Mouse (Mus musculus) kidney, postnatal 0 days (tissue): ENCODE results near the gene Vmn2r7. TPM values are rescaled to one million over a fixed set of nuclear protein-coding genes. Genes with fewer than 3 reads are reported as not detected.
"Not testable (repeated sequence)": the region's sequence is repeated elsewhere in the genome, so short reads cannot be mapped to it uniquely, and the experiment has no call there.

ENCODE experiments used
- ATAC-seq: fragments of 200-750 bp; cut with Nextera tagmentation; replicated peaks from 2 replicates; pipeline ENCODE4 v1.8.0; 2017; ENCODE audit warnings: low read depth, moderate number of reproducible peaks, moderate TSS enrichment, moderate library complexity; ENCODE audit not compliant: low FRiP score
- DNase-seq: peaks from one replicate; pipeline ENCODE4 v3.0.0-alpha.2; 2016; ENCODE audit warnings: low spot score
- H3K27ac ChIP-seq: fragments of 300-500 bp; sonication (generic); 2 replicates; pipeline ENCODE4 v1.5.1; 2014; ENCODE audit warnings: mild to moderate bottlenecking
- H3K27me3 ChIP-seq: fragments of 300-500 bp; sonication (generic); 2 replicates; pipeline ENCODE4 v1.6.1; 2014; ENCODE audit warnings: low read length, mixed read lengths; ENCODE audit not compliant: insufficient read depth
- H3K36me3 ChIP-seq: fragments of 300-500 bp; sonication (generic); 2 replicates; pipeline ENCODE4 v1.6.1; 2014; ENCODE audit warnings: low read length, mixed read lengths; ENCODE audit not compliant: insufficient read depth
- H3K4me1 ChIP-seq: fragments of 300-500 bp; sonication (generic); replicated peaks from 2 replicates; pipeline ENCODE4 v1.6.1; 2014; ENCODE audit warnings: antibody characterized with exemption, low read length, mixed read lengths; ENCODE audit not compliant: insufficient read depth
- H3K4me2 ChIP-seq: fragments of 300-500 bp; sonication (generic); 2 replicates; pipeline ENCODE4 v1.6.1; 2014; ENCODE audit warnings: mild to moderate bottlenecking, low read length, moderate library complexity, mixed read lengths
- H3K4me3 ChIP-seq: fragments of 300-500 bp; sonication (generic); replicated peaks from 2 replicates; pipeline ENCODE4 v1.5.1; 2014; ENCODE audit warnings: low read depth, low read length
- H3K9ac ChIP-seq: fragments of 300-500 bp; sonication (generic); 2 replicates; pipeline ENCODE4 v1.6.1; 2014; ENCODE audit warnings: low read depth, low read length
- H3K9me3 ChIP-seq: fragments of 300-500 bp; sonication (generic); replicated peaks from 2 replicates; pipeline ENCODE4 v1.6.1; 2016; ENCODE audit warnings: low read length, inconsistent platforms, mixed read lengths
- CTCF ChIP-seq: IDR thresholded peaks from 2 replicates; pipeline ENCODE4 v1.5.1; 2016; ENCODE audit warnings: antibody characterized with exemption, low read depth, mild to moderate bottlenecking, moderate library complexity
- WGBS: fragments of 180-500 bp; shearing (Covaris S2); extraction: QIAGEN DNeasy Blood & Tissue Kit; methylation state at CpG from one replicate; pipeline ENCODE4 v1.1.7; 2014; 5-methylcytosine and 5-hydroxymethylcytosine counted together
- polyA plus RNA-seq: library from polyadenylated mRNA; unstranded; fragments of >200 nt; fragmentation: Nextera tagmentation; extraction: Ambion mirVana; gene quantifications from 2 replicates; pipeline ENCODE4 v1.2.1, GENCODE M21; 2015

Gene Vmn2r7
- not detected in 2 replicates for polyA plus RNA-seq

DNA sequence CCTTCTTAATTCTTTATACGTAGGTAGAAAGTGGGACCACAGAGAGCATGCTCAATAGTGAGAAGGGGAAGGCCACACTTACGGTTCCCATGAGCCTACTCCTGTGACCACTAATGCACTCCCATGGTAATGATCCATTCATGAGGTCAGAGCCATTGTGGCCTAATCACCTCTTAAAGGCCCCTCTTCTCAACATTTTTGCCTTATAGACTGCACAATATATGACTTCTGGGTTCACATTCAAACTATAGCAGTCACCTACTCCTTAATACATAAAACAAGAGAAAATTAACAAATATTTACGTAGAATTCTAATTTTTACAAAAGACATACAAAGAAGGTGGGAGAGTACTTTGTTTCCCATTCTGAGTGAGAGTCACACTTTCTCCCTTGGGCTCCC is at the start of gene Vmn2r7:
TSS of gene Vmn2r7 (minus strand) at position 101 of the 400 bp plus-strand sequence.
- DNase-seq, H3K27me3 ChIP-seq, H3K27ac ChIP-seq, H3K9ac ChIP-seq, H3K4me3 ChIP-seq, H3K4me2 ChIP-seq, H3K36me3 ChIP-seq, ATAC-seq, H3K4me1 ChIP-seq, H3K9me3 ChIP-seq: not testable (repeated sequence)
- 87% methylated on average over 2 of the region's 3 CpGs for WGBS

DNA sequence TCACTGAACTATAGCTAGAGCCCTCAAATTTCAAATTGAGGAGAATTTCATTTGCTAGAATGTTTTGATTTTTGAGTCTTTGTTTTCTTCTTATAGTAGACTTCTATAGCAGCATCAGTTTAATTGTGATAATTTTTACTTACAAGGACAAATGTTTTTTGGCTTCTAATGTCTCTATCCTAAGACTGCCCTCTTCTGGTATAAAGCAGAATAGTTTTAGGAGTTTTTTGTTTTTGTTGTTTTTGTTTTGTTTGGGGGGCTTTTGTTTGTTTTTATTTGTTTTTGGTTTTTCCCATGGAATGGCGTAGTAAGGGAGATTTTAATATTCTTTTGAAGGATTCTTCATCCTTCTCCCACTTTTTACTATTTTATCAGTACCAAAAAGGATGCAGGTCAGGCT is 45.2 kb upstream of the Vmn2r7 start:
- ATAC-seq (no peak), DNase-seq (peak; percentile 5)
- Histone ChIP-seq H3K9me3 (no peaks in the 10 kb centered on the region), H3K4me2 (no peak overlapping the region), H3K4me1 (no peaks in the 10 kb centered on the region), H3K9ac (no peak overlapping the region), H3K4me3 (no peak overlapping the region), H3K27me3 (no peaks in the 10 kb centered on the region), H3K36me3 (no peaks in the 10 kb centered on the region), H3K27ac (no peak overlapping the region)
- 56% methylated on average over 1 of the region's 1 CpGs for WGBS
- TF ChIP-seq CTCF, result peak; percentile 24; the same call in 1 of the 2 replicates

DNA sequence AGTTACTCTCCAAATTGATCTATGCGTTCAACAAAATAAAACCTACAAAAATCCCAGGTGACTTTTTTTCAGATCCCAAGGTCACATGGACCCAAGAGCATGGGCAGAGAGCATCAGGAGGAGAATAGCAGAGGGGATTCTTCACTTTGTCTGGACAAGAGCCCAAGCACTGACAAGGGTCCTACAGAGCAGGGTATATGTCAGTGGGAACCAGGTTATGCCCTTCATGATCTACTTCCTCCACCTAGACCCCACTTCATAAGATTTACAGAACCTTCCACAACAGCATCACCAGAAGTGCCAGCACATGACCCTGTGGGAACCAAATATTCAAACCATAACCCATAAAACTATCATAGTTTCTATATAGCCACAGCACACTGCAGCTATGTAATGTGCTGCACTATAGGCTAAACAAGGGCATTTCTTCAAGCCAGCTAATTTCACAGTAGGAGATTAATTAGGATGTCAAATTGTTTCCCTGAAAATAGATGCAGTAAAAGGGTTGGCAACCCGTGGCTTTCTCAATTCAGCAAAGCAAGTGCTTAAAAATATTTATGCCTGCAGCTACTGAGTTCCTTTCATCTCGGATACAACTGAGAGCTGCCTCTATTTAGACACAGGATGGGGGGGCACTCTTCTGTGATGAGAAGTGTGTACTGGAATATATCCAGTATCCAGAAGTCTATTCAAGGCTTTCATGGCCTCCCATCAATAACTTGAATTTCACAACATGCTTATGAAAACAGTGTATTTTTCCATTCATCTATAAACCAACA is 33.8 kb upstream of the Vmn2r7 start:
- H3K4me2 ChIP-seq, result no peak overlapping the region
- ATAC-seq (no peak), DNase-seq (peak; percentile 10)
- no peak for TF ChIP-seq CTCF
- WGBS, result 47% methylated on average over 3 of the region's 3 CpGs
- no peaks in the 10 kb centered on the region for H3K27me3 ChIP-seq
- H3K36me3 ChIP-seq, result no peaks in the 10 kb centered on the region
- no peaks in the 10 kb centered on the region for H3K4me1 ChIP-seq
- H3K9me3 ChIP-seq, result no peaks in the 10 kb centered on the region
- H3K4me3 ChIP-seq, result no peak overlapping the region
- no peak overlapping the region for H3K27ac ChIP-seq
- H3K9ac ChIP-seq, result no peak overlapping the region

DNA sequence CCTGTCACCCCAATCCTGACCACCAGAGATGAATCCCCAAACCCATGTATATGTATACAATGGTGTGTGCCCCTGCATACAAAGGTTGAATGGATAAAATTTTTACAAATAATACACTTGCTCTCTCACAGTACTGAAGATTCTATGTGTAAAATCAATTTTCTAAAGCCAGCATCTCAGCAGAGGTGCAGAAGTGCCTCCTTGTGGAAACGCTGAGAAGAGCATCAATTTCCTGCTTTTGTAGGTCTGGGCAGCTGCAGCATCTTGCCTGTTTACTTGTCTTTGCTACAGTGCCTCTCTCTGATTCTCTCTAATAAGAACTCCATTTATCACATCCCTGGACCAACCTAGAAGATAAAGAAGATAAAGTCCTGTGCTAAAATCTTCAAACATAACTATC is 32.1 kb upstream of the Vmn2r7 start:
- H3K4me2 ChIP-seq, result no peak overlapping the region
- TF ChIP-seq CTCF, result peak; percentile 30; the same call in 1 of the 2 replicates
- no peaks in the 10 kb centered on the region for H3K36me3 ChIP-seq
- H3K9me3 ChIP-seq, result no peaks in the 10 kb centered on the region
- H3K27ac ChIP-seq, result no peak overlapping the region
- no peak overlapping the region for H3K4me3 ChIP-seq
- 50% methylated on average over 1 of the region's 1 CpGs for WGBS
- H3K27me3 ChIP-seq, result no peaks in the 10 kb centered on the region
- ATAC-seq (no peak), DNase-seq (no peak)
- H3K9ac ChIP-seq, result no peak overlapping the region
- no peaks in the 10 kb centered on the region for H3K4me1 ChIP-seq

DNA sequence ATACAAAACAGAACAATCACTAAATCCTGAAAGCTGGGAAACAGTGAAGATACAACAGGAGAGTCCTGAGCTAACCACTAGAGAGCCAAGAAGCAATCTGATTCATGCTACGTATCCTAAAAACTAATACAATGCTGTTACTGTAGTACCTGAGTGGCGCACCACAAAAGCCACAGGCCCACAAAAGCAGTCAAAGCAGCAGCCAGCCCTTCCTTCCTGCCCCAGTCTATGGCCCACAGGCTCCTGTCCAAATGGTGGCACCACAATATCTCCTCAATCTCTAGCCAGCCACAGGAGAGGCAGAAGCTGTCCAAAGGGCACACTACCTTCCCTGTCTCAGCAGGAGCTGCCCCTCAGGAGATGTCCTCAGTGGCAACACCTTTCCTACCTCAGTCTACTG is 1.7 kb downstream of the Vmn2r7 start:
- TF ChIP-seq CTCF, result no peak

DNA sequence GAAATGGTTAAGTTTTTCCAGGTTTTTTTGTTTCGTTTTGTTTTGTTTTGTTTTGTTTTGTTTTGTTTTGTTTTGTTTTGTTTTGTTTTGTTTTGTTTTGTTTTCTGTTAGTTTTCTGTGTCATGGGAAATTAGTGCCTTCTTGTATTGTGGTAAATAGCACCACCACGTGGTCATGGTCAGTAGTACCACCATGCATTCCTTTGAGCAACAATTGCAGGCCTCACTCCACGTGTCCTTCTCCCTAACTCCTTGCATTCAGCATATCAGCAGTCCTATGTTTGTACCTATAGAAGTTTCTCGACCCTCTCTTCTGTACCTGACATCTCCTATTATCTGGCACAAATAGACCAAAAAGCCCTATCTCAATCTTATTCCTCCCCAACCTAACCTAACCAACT is 2.3 kb downstream of the Vmn2r7 start:
- WGBS, result 12% methylated on average over 4 of the region's 4 CpGs
- ATAC-seq (no peak), DNase-seq (peak; percentile 66)
- Histone ChIP-seq H3K36me3 (no peaks in the 10 kb centered on the region), H3K27ac (no peak overlapping the region), H3K4me2 (no peak overlapping the region), H3K9me3 (no peaks in the 10 kb centered on the region), H3K4me1 (no peaks in the 10 kb centered on the region), H3K9ac (no peak overlapping the region), H3K27me3 (no peaks in the 10 kb centered on the region), H3K4me3 (no peak overlapping the region)
- TF ChIP-seq CTCF, result peak; percentile 77

More for the DNA sequence above, 1.7 kb downstream of the Vmn2r7 start:
- no peak overlapping the region for H3K27ac ChIP-seq
- H3K36me3 ChIP-seq, result no peaks in the 10 kb centered on the region
- no peak overlapping the region for H3K4me3 ChIP-seq
- no peaks in the 10 kb centered on the region for H3K27me3 ChIP-seq
- ATAC-seq, result no peak
- 90% methylated on average over 2 of the region's 2 CpGs for WGBS
- H3K9ac ChIP-seq, result no peak overlapping the region
- H3K9me3 ChIP-seq, result no peaks in the 10 kb centered on the region
- H3K4me1 ChIP-seq, result no peaks in the 10 kb centered on the region
- DNase-seq, result no peak
- no peak overlapping the region for H3K4me2 ChIP-seq
